Mouse (Mus musculus): Measurements from ENCODE around the gene Cdc5l. TPM values are rescaled to one million over a fixed set of nuclear protein-coding genes. Genes with fewer than 3 reads are reported as not detected.

The Cdc5l gene
- polyA plus RNA-seq, 1 experiment from 2014 or later: 70.6 TPM

GRCm38 (mm10) chr17:45394612-45395011 is 38.9 kb downstream of the Cdc5l start:
- ATAC-seq (no peak), DNase-seq (ENCODE audit: low spot score) (no peak)
- H3K4me3 ChIP-seq (ENCODE audit: low read depth, low read length): no peak overlapping the region
- no peaks in the 10 kb centered on the region for H3K4me1 ChIP-seq (ENCODE audit: control insufficient read depth, insufficient read depth, low read length)
- WGBS: 83% methylated on average over 9 of the region's 9 CpGs
- no peak overlapping the region for H3K9ac ChIP-seq (ENCODE audit: low read length)
- H3K27ac ChIP-seq (ENCODE audit: low read depth, low read length): no peak overlapping the region
- H3K27me3 ChIP-seq (replicated peaks; ENCODE audit: control insufficient read depth, insufficient read depth, low read length): no peaks in the 10 kb centered on the region
- no peak overlapping the region for H3K4me2 ChIP-seq (ENCODE audit: low read length)
- H3K36me3 ChIP-seq (ENCODE audit: control insufficient read depth, insufficient read depth, low read length): peaks cover 47% of the 10 kb centered on the region
- H3K9me3 ChIP-seq (replicated peaks; ENCODE audit: control insufficient read depth, low read length): no peaks in the 10 kb centered on the region

GRCm38 (mm10) chr17:45393765-45394164 is 39.8 kb downstream of the Cdc5l start:
- no peaks in the 10 kb centered on the region for H3K9me3 ChIP-seq (replicated peaks; ENCODE audit: control insufficient read depth, low read length)

GRCm38 (mm10) chr17:45389896-45390295 is 43.6 kb downstream of the Cdc5l start:
- Histone ChIP-seq H3K27ac (ENCODE audit: low read depth, low read length) (no peak overlapping the region), H3K9ac (ENCODE audit: low read length) (no peak overlapping the region), H3K36me3 (ENCODE audit: control insufficient read depth, insufficient read depth, low read length) (peaks cover 55% of the 10 kb centered on the region), H3K4me2 (ENCODE audit: low read length) (no peak overlapping the region), H3K4me3 (ENCODE audit: low read depth, low read length) (no peak overlapping the region), H3K9me3 (replicated peaks; ENCODE audit: control insufficient read depth, low read length) (no peaks in the 10 kb centered on the region), H3K27me3 (replicated peaks; ENCODE audit: control insufficient read depth, insufficient read depth, low read length) (no peaks in the 10 kb centered on the region), H3K4me1 (ENCODE audit: control insufficient read depth, insufficient read depth, low read length) (no peaks in the 10 kb centered on the region)
- no peak for ATAC-seq
- DNase-seq (ENCODE audit: low spot score): no peak
- WGBS: 95% methylated on average over 5 of the region's 5 CpGs

More at GRCm38 (mm10) chr17:45393765-45394164, 39.8 kb downstream of the Cdc5l start:
- H3K27me3 ChIP-seq (replicated peaks; ENCODE audit: control insufficient read depth, insufficient read depth, low read length): no peaks in the 10 kb centered on the region
- H3K4me3 ChIP-seq (ENCODE audit: low read depth, low read length): no peak overlapping the region
- no peak overlapping the region for H3K4me2 ChIP-seq (ENCODE audit: low read length)
- DNase-seq (ENCODE audit: low spot score): no peak
- no peaks in the 10 kb centered on the region for H3K4me1 ChIP-seq (ENCODE audit: control insufficient read depth, insufficient read depth, low read length)
- ATAC-seq: no peak
- H3K36me3 ChIP-seq (ENCODE audit: control insufficient read depth, insufficient read depth, low read length): peaks cover 52% of the 10 kb centered on the region
- H3K9ac ChIP-seq (ENCODE audit: low read length): no peak overlapping the region
- WGBS: 88% methylated on average over 3 of the region's 3 CpGs
- no peak overlapping the region for H3K27ac ChIP-seq (ENCODE audit: low read depth, low read length)

GRCm38 (mm10) chr17:45386986-45387385 is 46.6 kb downstream of the Cdc5l start:
- H3K9ac ChIP-seq (ENCODE audit: low read length): no peak overlapping the region
- DNase-seq (ENCODE audit: low spot score): no peak
- H3K9me3 ChIP-seq (replicated peaks; ENCODE audit: control insufficient read depth, low read length): no peaks in the 10 kb centered on the region
- WGBS: 90% methylated on average over 7 of the region's 7 CpGs
- no peak overlapping the region for H3K27ac ChIP-seq (ENCODE audit: low read depth, low read length)
- no peaks in the 10 kb centered on the region for H3K4me1 ChIP-seq (ENCODE audit: control insufficient read depth, insufficient read depth, low read length)
- no peak for ATAC-seq
- no peak overlapping the region for H3K4me3 ChIP-seq (ENCODE audit: low read depth, low read length)
- peaks cover 36% of the 10 kb centered on the region for H3K36me3 ChIP-seq (ENCODE audit: control insufficient read depth, insufficient read depth, low read length)
- H3K27me3 ChIP-seq (replicated peaks; ENCODE audit: control insufficient read depth, insufficient read depth, low read length): no peaks in the 10 kb centered on the region
- H3K4me2 ChIP-seq (ENCODE audit: low read length): no peak overlapping the region

- no peak for ATAC-seq
- Histone ChIP-seq H3K27ac (ENCODE audit: low read depth, low read length) (no peak overlapping the region), H3K4me2 (ENCODE audit: low read length) (no peak overlapping the region), H3K36me3 (ENCODE audit: control insufficient read depth, insufficient read depth, low read length) (peaks cover 4% of the 10 kb centered on the region; the same call in 1 of the 2 replicates), H3K9ac (ENCODE audit: low read length) (no peak overlapping the region), H3K27me3 (replicated peaks; ENCODE audit: control insufficient read depth, insufficient read depth, low read length) (no peaks in the 10 kb centered on the region), H3K4me3 (ENCODE audit: low read depth, low read length) (no peak overlapping the region), H3K4me1 (ENCODE audit: control insufficient read depth, insufficient read depth, low read length) (no peaks in the 10 kb centered on the region), H3K9me3 (replicated peaks; ENCODE audit: control insufficient read depth, low read length) (no peaks in the 10 kb centered on the region)
- 87% methylated on average over 3 of the region's 3 CpGs for WGBS
- no peak for DNase-seq (ENCODE audit: low spot score)
Measured at GRCm38 (mm10) chr17:45383305-45383704, 50.2 kb downstream of the Cdc5l start.

- Histone ChIP-seq H3K4me2 (ENCODE audit: low read length) (no peak overlapping the region), H3K4me1 (ENCODE audit: control insufficient read depth, insufficient read depth, low read length) (no peaks in the 10 kb centered on the region), H3K4me3 (ENCODE audit: low read depth, low read length) (no peak overlapping the region), H3K36me3 (ENCODE audit: control insufficient read depth, insufficient read depth, low read length) (no peaks in the 10 kb centered on the region), H3K9ac (ENCODE audit: low read length) (no peak overlapping the region), H3K9me3 (replicated peaks; ENCODE audit: control insufficient read depth, low read length) (no peaks in the 10 kb centered on the region), H3K27me3 (replicated peaks; ENCODE audit: control insufficient read depth, insufficient read depth, low read length) (no peaks in the 10 kb centered on the region), H3K27ac (ENCODE audit: low read depth, low read length) (no peak overlapping the region)
- no peak for ATAC-seq
- no peak for DNase-seq (ENCODE audit: low spot score)
- 95% methylated on average over 9 of the region's 9 CpGs for WGBS
Measured at GRCm38 (mm10) chr17:45379271-45379784, 54.2 kb downstream of the Cdc5l start.

- Histone ChIP-seq H3K4me2 (ENCODE audit: low read length) (no peak overlapping the region), H3K36me3 (ENCODE audit: control insufficient read depth, insufficient read depth, low read length) (no peaks in the 10 kb centered on the region), H3K27me3 (replicated peaks; ENCODE audit: control insufficient read depth, insufficient read depth, low read length) (no peaks in the 10 kb centered on the region), H3K27ac (ENCODE audit: low read depth, low read length) (no peak overlapping the region), H3K4me3 (ENCODE audit: low read depth, low read length) (no peak overlapping the region), H3K9me3 (replicated peaks; ENCODE audit: control insufficient read depth, low read length) (no peaks in the 10 kb centered on the region), H3K4me1 (ENCODE audit: control insufficient read depth, insufficient read depth, low read length) (no peaks in the 10 kb centered on the region), H3K9ac (ENCODE audit: low read length) (no peak overlapping the region)
- ATAC-seq (no peak), DNase-seq (ENCODE audit: low spot score) (no peak)
- 47% methylated on average over 5 of the region's 5 CpGs for WGBS
Measured at GRCm38 (mm10) chr17:45377323-45377722, 56.2 kb downstream of the Cdc5l start.

DNA sequence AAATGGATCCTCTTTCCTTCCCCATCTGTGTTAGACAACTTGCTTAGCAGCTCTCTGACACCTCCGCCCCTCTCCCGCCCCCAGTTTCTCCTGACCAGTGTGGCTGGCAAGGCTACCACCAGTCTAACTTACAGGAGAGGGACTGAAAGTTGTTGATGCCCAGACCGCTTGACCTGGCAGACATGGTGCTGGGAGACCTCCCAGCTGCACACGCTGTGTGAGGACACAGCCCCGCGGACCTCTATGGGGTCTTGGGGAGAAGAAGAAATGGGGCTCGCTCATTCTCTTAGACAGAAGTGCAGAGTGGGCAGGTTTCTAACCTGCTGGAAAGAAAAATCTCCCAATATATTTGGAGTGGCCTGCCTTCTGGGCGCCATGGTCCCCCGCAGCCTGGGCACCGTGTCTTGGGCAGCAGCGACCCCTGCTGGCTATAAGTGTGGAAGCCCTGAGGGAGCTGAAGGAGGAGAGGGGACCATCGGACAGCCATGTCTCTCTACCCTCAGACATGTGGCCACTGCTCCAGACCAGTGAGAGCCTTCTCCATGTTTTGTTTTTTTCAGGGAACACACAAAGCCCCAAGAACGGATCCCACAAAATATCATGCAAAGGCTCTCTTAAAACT is 59.4 kb downstream of the Cdc5l start:
- DNase-seq (ENCODE audit: low spot score) (peak; percentile 78), ATAC-seq (peak; percentile 87)
- no peak overlapping the region for H3K9ac ChIP-seq (ENCODE audit: low read length)
- H3K27ac ChIP-seq (ENCODE audit: low read depth, low read length): no peak overlapping the region
- H3K36me3 ChIP-seq (ENCODE audit: control insufficient read depth, insufficient read depth, low read length): no peaks in the 10 kb centered on the region
- H3K4me3 ChIP-seq (ENCODE audit: low read depth, low read length): no peak overlapping the region
- peak overlapping the region; percentile 19; the same call in 1 of the 2 replicates for H3K4me2 ChIP-seq (ENCODE audit: low read length)
- 31% methylated on average over 13 of the region's 13 CpGs for WGBS
- no peaks in the 10 kb centered on the region for H3K27me3 ChIP-seq (replicated peaks; ENCODE audit: control insufficient read depth, insufficient read depth, low read length)
- no peaks in the 10 kb centered on the region for H3K9me3 ChIP-seq (replicated peaks; ENCODE audit: control insufficient read depth, low read length)
- peaks cover 6% of the 10 kb centered on the region for H3K4me1 ChIP-seq (ENCODE audit: control insufficient read depth, insufficient read depth, low read length)

DNA sequence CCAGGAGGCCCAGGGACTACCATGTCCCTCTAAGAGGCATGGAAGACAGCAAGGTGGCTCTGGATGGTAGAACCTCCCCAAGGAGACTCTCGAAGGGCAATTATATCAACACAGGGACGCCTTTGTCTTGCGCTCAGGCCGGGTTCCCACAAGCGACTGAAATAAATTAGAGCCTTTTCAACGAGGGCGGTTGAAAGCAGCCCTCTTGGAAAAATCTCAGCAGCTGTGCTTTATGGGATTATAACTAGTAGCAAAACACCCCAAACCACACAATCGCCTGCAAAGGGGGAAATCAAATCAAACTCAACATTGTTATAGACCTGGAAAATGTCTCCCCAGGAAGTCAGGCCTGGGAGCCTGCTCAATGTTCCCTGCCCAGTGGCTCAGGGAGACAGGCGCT is 62.5 kb downstream of the Cdc5l start:
- Histone ChIP-seq H3K4me2 (ENCODE audit: low read length) (no peak overlapping the region), H3K27ac (ENCODE audit: low read depth, low read length) (no peak overlapping the region), H3K36me3 (ENCODE audit: control insufficient read depth, insufficient read depth, low read length) (no peaks in the 10 kb centered on the region), H3K9me3 (replicated peaks; ENCODE audit: control insufficient read depth, low read length) (no peaks in the 10 kb centered on the region), H3K27me3 (replicated peaks; ENCODE audit: control insufficient read depth, insufficient read depth, low read length) (no peaks in the 10 kb centered on the region), H3K4me1 (ENCODE audit: control insufficient read depth, insufficient read depth, low read length) (peaks cover 6% of the 10 kb centered on the region), H3K4me3 (ENCODE audit: low read depth, low read length) (no peak overlapping the region), H3K9ac (ENCODE audit: low read length) (no peak overlapping the region)
- 0 out of 2 replicates have a peak, but pooled peaks have one; percentile 18 for ATAC-seq
- WGBS: 7% methylated on average over 9 of the region's 9 CpGs
- peak; percentile 52 for DNase-seq (ENCODE audit: low spot score)
